Mouse (Mus musculus): ENCODE results near the gene Sh2d3c. TPM values are rescaled to one million over a fixed set of nuclear protein-coding genes. Genes with fewer than 3 reads are reported as not detected.

The Sh2d3c gene
- polyA plus RNA-seq, 1 experiment from 2014 or later = 26.4 TPM

DNA sequence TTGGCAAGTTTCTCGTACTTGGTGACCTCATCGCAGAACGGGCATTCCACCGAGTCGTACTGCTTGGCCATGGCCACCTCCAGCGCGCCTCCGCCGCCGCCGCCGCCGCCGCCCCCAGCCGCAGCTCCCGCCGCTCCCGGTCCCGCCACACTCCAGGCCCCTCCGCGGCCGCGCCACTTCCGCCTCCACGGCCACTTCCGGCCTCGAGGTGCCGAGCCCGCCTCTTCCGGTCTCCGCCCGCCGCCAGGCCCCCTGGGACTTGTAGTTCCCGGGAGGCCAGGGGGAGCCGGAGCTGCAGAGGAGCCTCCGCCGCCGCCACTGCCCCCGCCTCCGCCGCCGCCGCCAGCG, 8.3 kb upstream of the Sh2d3c start:
- H3K4me2 ChIP-seq = peak overlapping the region; percentile 89
- peak overlapping the region; percentile 90 for H3K4me3 ChIP-seq (ENCODE audit: low read depth, low read length)
- ATAC-seq (replicated peaks; ENCODE audit: insufficient number of reproducible peaks, low FRiP score, low TSS enrichment) = peak; percentile 90
- 1% methylated on average over 19 of the region's 44 CpGs for WGBS (ENCODE audit: insufficient replicate concordance)
- peak overlapping the region; percentile 98 for H3K27ac ChIP-seq (ENCODE audit: low read depth, low read length)
- H3K9me3 ChIP-seq (replicated peaks; ENCODE audit: control insufficient read depth, low read length) = no peaks in the 10 kb centered on the region
- H3K4me1 ChIP-seq (ENCODE audit: control insufficient read depth, insufficient read depth, low read length) = peaks cover 22% of the 10 kb centered on the region
- no peaks in the 10 kb centered on the region for H3K27me3 ChIP-seq (ENCODE audit: control insufficient read depth, insufficient read depth, low read length)
- H3K9ac ChIP-seq (ENCODE audit: low read depth, low read length) = peak overlapping the region; percentile 83
- peaks cover 18% of the 10 kb centered on the region for H3K36me3 ChIP-seq (ENCODE audit: control insufficient read depth, insufficient read depth, low read length)

- H3K9ac ChIP-seq (ENCODE audit: low read depth, low read length) = peak within 1 kb of the TSS; percentile 83
- WGBS (ENCODE audit: insufficient replicate concordance) = 0% methylated on average over 41 of the region's 79 CpGs
- peak within 1 kb of the TSS; percentile 98 for H3K27ac ChIP-seq (ENCODE audit: low read depth, low read length)
- no peaks in the 10 kb centered on the region for H3K9me3 ChIP-seq (replicated peaks; ENCODE audit: control insufficient read depth, low read length)
- peaks cover 15% of the 10 kb centered on the region for H3K36me3 ChIP-seq (ENCODE audit: control insufficient read depth, insufficient read depth, low read length)
- ATAC-seq (replicated peaks; ENCODE audit: insufficient number of reproducible peaks, low FRiP score, low TSS enrichment) = peak; percentile 83
- H3K4me1 ChIP-seq (ENCODE audit: control insufficient read depth, insufficient read depth, low read length) = peaks cover 22% of the 10 kb centered on the region
- H3K4me3 ChIP-seq (ENCODE audit: low read depth, low read length) = peak within 1 kb of the TSS; percentile 90
- H3K4me2 ChIP-seq = peak within 1 kb of the TSS; percentile 89
- no peaks in the 10 kb centered on the region for H3K27me3 ChIP-seq (ENCODE audit: control insufficient read depth, insufficient read depth, low read length)
These were observed 7.7 kb upstream of the Sh2d3c start, which contains the start of gene Cdk9 for GRCm38 (mm10) chr2:32712934-32713817. Gene Cdk9, minus strand, starts transcription at chr2:32713076.

GRCm38 (mm10) chr2:32714117-32714986, 6.5 kb upstream of the Sh2d3c start:
- whole genome bisulfite sequencing (ENCODE audit: insufficient replicate concordance) = 42% methylated on average over 11 of the region's 11 CpGs
- Histone ChIP-seq H3K4me1 (ENCODE audit: control insufficient read depth, insufficient read depth, low read length) (peaks cover 22% of the 10 kb centered on the region), H3K36me3 (ENCODE audit: control insufficient read depth, insufficient read depth, low read length) (peaks cover 9% of the 10 kb centered on the region), H3K9me3 (replicated peaks; ENCODE audit: control insufficient read depth, low read length) (no peaks in the 10 kb centered on the region), H3K4me3 (ENCODE audit: low read depth, low read length) (no peak overlapping the region), H3K27ac (ENCODE audit: low read depth, low read length) (peak overlapping the region; percentile 98), H3K9ac (ENCODE audit: low read depth, low read length) (peak overlapping the region; percentile 35), H3K27me3 (ENCODE audit: control insufficient read depth, insufficient read depth, low read length) (no peaks in the 10 kb centered on the region), H3K4me2 (peak overlapping the region; percentile 27; the same call in 1 of the 2 replicates)
- ATAC-seq (replicated peaks; ENCODE audit: insufficient number of reproducible peaks, low FRiP score, low TSS enrichment) = no peak

GRCm38 (mm10) chr2:32714987-32715425, 5.8 kb upstream of the Sh2d3c start:
- H3K9ac ChIP-seq (ENCODE audit: low read depth, low read length) = 0 out of 2 replicates have a peak overlapping the region, but pooled peaks have one; percentile 35
- H3K9me3 ChIP-seq (replicated peaks; ENCODE audit: control insufficient read depth, low read length) = no peaks in the 10 kb centered on the region
- peaks cover 2% of the 10 kb centered on the region for H3K36me3 ChIP-seq (ENCODE audit: control insufficient read depth, insufficient read depth, low read length)
- WGBS (ENCODE audit: insufficient replicate concordance) = 27% methylated on average over 4 of the region's 4 CpGs
- no peak overlapping the region for H3K4me3 ChIP-seq (ENCODE audit: low read depth, low read length)
- H3K27me3 ChIP-seq (ENCODE audit: control insufficient read depth, insufficient read depth, low read length) = no peaks in the 10 kb centered on the region
- H3K4me1 ChIP-seq (ENCODE audit: control insufficient read depth, insufficient read depth, low read length) = peaks cover 22% of the 10 kb centered on the region
- no peak for ATAC-seq (replicated peaks; ENCODE audit: insufficient number of reproducible peaks, low FRiP score, low TSS enrichment)
- peak overlapping the region; percentile 98 for H3K27ac ChIP-seq (ENCODE audit: low read depth, low read length)
- peak overlapping the region; percentile 27; the same call in 1 of the 2 replicates for H3K4me2 ChIP-seq

DNA sequence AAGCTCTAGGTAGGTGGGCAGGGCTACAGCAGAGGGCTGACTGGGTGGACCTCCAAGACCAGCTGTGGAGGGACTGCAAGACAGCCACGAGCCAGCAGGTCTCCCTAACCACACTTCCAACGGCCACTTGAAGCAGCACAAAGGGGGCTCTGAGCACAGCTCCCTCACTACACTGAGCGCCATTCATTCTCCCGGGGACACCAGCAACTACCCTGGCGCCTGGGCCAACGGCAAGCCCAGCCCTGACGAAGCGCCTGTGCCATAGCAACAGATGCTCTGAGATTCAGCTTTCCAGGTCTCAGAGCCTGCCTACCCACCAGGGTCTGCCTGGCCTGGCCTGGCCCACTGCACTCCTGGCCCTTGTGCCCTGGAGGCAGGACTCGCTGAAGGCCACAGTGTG, 2.1 kb upstream of the Sh2d3c start:
- H3K36me3 ChIP-seq (ENCODE audit: control insufficient read depth, insufficient read depth, low read length) = no peaks in the 10 kb centered on the region
- no peaks in the 10 kb centered on the region for H3K27me3 ChIP-seq (ENCODE audit: control insufficient read depth, insufficient read depth, low read length)
- H3K4me3 ChIP-seq (ENCODE audit: low read depth, low read length) = no peak overlapping the region
- WGBS (ENCODE audit: insufficient replicate concordance) = 66% methylated on average over 9 of the region's 9 CpGs
- H3K9me3 ChIP-seq (replicated peaks; ENCODE audit: control insufficient read depth, low read length) = no peaks in the 10 kb centered on the region
- no peak overlapping the region for H3K4me2 ChIP-seq
- no peak for ATAC-seq (replicated peaks; ENCODE audit: insufficient number of reproducible peaks, low FRiP score, low TSS enrichment)
- peaks cover 25% of the 10 kb centered on the region for H3K4me1 ChIP-seq (ENCODE audit: control insufficient read depth, insufficient read depth, low read length)
- no peak overlapping the region for H3K27ac ChIP-seq (ENCODE audit: low read depth, low read length)
- no peak overlapping the region for H3K9ac ChIP-seq (ENCODE audit: low read depth, low read length)

- H3K4me3 ChIP-seq (ENCODE audit: low read depth, low read length) = no peak overlapping the region
- 83% methylated on average over 3 of the region's 3 CpGs for WGBS (ENCODE audit: insufficient replicate concordance)
These were observed 802 bp upstream of the Sh2d3c start for GRCm38 (mm10) chr2:32720053-32720452.

GRCm38 (mm10) chr2:32722046-32722445, 1.2 kb downstream of the Sh2d3c start:
- H3K4me1 ChIP-seq (ENCODE audit: control insufficient read depth, insufficient read depth, low read length) = peaks cover 12% of the 10 kb centered on the region
- 44% methylated on average over 6 of the region's 6 CpGs for WGBS (ENCODE audit: insufficient replicate concordance)
- no peaks in the 10 kb centered on the region for H3K27me3 ChIP-seq (ENCODE audit: control insufficient read depth, insufficient read depth, low read length)
- no peaks in the 10 kb centered on the region for H3K36me3 ChIP-seq (ENCODE audit: control insufficient read depth, insufficient read depth, low read length)
- no peaks in the 10 kb centered on the region for H3K9me3 ChIP-seq (replicated peaks; ENCODE audit: control insufficient read depth, low read length)
- H3K9ac ChIP-seq (ENCODE audit: low read depth, low read length) = no peak overlapping the region
- peak overlapping the region; percentile 28; the same call in 1 of the 2 replicates for H3K4me2 ChIP-seq
- no peak for ATAC-seq (replicated peaks; ENCODE audit: insufficient number of reproducible peaks, low FRiP score, low TSS enrichment)
- 0 out of 2 replicates have a peak overlapping the region, but pooled peaks have one; percentile 1 for H3K4me3 ChIP-seq (ENCODE audit: low read depth, low read length)
- no peak overlapping the region for H3K27ac ChIP-seq (ENCODE audit: low read depth, low read length)

More at GRCm38 (mm10) chr2:32720053-32720452, 802 bp upstream of the Sh2d3c start:
- H3K27me3 ChIP-seq (ENCODE audit: control insufficient read depth, insufficient read depth, low read length) = no peaks in the 10 kb centered on the region
- H3K9me3 ChIP-seq (replicated peaks; ENCODE audit: control insufficient read depth, low read length) = no peaks in the 10 kb centered on the region
- H3K36me3 ChIP-seq (ENCODE audit: control insufficient read depth, insufficient read depth, low read length) = no peaks in the 10 kb centered on the region
- no peak overlapping the region for H3K9ac ChIP-seq (ENCODE audit: low read depth, low read length)
- H3K4me1 ChIP-seq (ENCODE audit: control insufficient read depth, insufficient read depth, low read length) = peaks cover 14% of the 10 kb centered on the region
- no peak overlapping the region for H3K4me2 ChIP-seq
- H3K27ac ChIP-seq (ENCODE audit: low read depth, low read length) = no peak overlapping the region
- ATAC-seq (replicated peaks; ENCODE audit: insufficient number of reproducible peaks, low FRiP score, low TSS enrichment) = no peak

GRCm38 (mm10) chr2:32722581-32722980, 1.7 kb downstream of the Sh2d3c start:
- Histone ChIP-seq H3K4me3 (ENCODE audit: low read depth, low read length) (no peak overlapping the region), H3K36me3 (ENCODE audit: control insufficient read depth, insufficient read depth, low read length) (no peaks in the 10 kb centered on the region), H3K4me1 (ENCODE audit: control insufficient read depth, insufficient read depth, low read length) (peaks cover 12% of the 10 kb centered on the region), H3K9ac (ENCODE audit: low read depth, low read length) (no peak overlapping the region), H3K4me2 (no peak overlapping the region), H3K27ac (ENCODE audit: low read depth, low read length) (no peak overlapping the region), H3K9me3 (replicated peaks; ENCODE audit: control insufficient read depth, low read length) (no peaks in the 10 kb centered on the region), H3K27me3 (ENCODE audit: control insufficient read depth, insufficient read depth, low read length) (no peaks in the 10 kb centered on the region)
- no peak for ATAC-seq (replicated peaks; ENCODE audit: insufficient number of reproducible peaks, low FRiP score, low TSS enrichment)
- 75% methylated on average over 3 of the region's 3 CpGs for WGBS (ENCODE audit: insufficient replicate concordance)

All from heart, embryonic 11.5 days (tissue).